Mouse (Mus musculus) liver, adult (tissue): ENCODE data around the gene Nutm1.

Source experiments
- GATA4 ChIP-seq: IDR thresholded peaks from 2 replicates; pipeline ENCODE4 v1.6.1; 2014; ENCODE audit warnings: mild to moderate bottlenecking, low read length; ENCODE audit not compliant: insufficient replicate concordance

The Nutm1 gene

DNA sequence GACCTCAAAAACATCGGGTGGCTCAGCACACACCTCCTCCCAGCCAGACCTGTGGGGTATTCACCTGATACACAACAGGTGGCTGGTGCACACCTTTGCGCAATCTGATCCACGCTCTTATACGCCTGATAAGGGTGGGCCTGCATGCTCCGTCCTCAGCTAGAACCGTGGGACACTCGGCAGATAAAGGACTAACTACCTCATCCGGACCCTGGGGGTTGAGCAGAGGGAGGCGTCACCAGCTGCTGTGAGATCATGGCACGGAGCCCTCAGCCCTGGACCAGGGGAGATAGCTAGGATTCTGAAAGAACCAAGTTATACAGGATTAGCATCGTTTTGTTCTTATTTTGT is 7.1 kb upstream of the Nutm1 start, which contains the start of gene Gm21985:
Gm21985 (plus strand) TSS at position 73 of the 351 bp plus-strand sequence.
- TF ChIP-seq GATA4 = peak; percentile 57; the same call in 1 of the 2 replicates

DNA sequence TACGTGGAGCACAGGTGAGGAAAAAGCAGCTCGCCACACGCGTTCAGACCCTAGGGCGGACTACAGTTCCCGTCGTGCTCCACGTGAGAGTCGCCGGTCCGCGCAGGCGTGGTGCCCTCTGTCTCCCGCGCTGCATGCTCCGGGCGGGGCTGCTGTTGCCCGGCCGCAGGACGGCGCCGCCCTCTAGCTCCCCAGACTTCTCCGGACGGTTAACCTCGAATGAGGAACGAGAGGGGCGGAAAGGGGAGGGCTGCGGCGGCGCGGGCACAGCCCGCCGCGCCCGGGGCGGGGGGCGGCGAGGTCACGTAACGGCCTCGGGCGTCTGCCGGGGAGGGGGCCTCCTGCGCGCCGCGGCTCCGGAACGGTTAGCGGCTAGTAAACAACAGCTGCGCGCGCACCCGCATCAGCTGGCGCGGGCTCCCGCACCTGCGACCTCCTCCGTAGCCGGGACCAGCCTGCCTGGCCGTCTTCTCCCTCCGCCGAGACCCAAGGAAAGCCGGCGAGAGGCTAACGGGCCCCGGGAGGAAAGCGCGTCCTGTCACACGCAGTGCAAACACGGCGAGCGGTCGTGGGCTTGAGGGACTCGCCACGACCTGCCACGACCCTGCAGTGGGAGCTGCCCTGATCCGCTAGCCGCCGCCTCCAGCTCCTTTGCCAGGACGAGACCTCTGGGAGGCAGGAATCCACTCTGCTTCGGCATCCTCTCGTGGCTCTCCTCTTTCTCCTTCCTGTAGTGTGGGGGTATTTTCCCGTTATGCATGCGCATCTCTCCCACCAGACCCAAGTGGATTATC is 6.6 kb upstream of the Nutm1 start, which contains the start of gene Slc12a6:
Slc12a6 (plus strand) TSS at position 378 of the 794 bp plus-strand sequence.
- no peak; the same call in 1 of the 2 replicates for TF ChIP-seq GATA4

DNA sequence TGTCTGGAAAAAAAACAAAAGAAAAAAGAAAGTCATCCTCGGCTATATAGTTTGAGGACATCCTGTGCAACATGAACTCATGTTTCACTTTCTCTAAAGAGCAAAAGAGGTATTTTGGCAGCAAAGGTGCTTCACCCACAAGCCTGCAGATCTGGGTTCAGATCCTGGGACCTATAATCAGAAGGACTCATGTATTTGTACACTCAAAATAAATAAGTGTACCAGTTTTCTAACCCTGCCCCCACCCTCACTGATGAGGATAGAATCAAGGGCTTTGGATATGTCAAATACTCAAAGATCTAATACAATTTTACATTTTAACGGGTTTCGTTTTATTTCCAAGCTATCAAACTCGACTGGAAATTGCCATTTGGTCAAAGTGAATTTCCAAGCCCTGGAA is 5.3 kb upstream of the Nutm1 start:
- no peak for TF ChIP-seq GATA4

- no peak for TF ChIP-seq GATA4
Measured at GRCm38 (mm10) chr2:112262779-112263295, 3.7 kb upstream of the Nutm1 start.

GRCm38 (mm10) chr2:112261748-112262653 is 2.9 kb upstream of the Nutm1 start, which contains the start of gene Nop10:
Gene Nop10 (plus strand): TSS chr2:112261926.
- peak; percentile 20; the same call in 1 of the 2 replicates for TF ChIP-seq GATA4

- no peak for TF ChIP-seq GATA4
Measured at GRCm38 (mm10) chr2:112254675-112255515, 4.2 kb downstream of the Nutm1 start.

- TF ChIP-seq GATA4 = no peak
Measured at GRCm38 (mm10) chr2:112249780-112250453, 9.2 kb downstream of the Nutm1 start.

DNA sequence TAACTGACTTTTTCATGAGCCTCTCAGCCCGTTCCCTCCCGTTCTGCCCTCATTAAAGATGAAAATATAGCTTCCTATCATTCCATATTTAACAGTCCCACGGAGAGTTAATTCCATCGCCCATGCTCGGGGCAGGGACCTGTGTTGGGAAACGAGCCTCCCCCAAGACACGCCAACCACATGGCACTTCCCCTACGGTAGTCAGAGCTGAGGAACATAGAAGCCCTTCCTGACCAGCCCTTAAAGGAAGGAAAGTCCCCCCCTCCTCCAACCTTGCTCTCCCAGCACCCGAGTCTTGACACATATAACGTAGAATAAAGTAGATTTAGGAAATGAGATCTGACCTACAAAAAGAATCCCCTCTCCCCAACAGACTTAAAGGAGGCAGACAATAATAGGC is 11.8 kb downstream of the Nutm1 start:
- TF ChIP-seq GATA4 = no peak

DNA sequence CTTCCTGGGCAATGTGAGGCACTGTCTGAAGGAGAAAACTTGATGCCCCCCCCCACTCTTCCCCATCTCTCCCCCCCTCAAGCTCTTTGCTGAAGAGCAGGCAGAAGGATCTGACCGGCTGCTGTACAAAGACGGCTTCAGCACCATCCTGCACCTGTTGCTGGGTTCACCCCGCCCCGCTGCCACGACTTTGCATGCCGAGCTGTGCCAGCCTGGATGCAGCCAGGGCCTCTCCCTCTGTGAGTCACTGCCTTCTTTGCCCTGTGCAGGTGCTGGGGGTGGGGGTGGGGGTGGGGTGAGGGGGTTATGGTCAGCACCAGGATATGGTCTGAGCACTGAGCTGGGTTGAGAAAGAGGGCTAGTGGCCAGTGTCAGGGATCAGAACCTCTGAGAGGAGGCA is 12.9 kb downstream of the Nutm1 start:
- TF ChIP-seq GATA4 = no peak

- TF ChIP-seq GATA4 = no peak
Measured at GRCm38 (mm10) chr2:112245307-112245706, 13.8 kb downstream of the Nutm1 start.

DNA sequence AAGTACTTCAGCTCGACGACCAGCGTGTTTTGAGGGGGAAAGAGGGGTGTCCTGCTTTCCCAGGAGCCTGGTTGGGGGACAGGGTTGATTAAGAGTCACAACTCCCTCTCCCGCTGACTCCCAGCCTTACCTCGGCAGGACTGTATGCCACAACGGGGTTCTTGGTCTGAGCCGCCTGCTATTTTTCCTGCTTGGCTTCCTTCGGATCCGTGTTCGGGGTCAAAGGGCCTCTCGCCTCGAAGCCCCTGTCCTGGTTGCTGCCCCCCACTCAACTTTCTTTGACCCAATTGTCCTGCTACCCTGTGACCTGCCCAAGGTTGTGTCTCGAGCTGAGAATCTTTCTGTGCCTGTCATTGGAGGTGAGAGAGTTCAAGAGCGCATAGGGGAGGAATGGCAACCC is 17.3 kb downstream of the Nutm1 start:
- no peak for TF ChIP-seq GATA4

DNA sequence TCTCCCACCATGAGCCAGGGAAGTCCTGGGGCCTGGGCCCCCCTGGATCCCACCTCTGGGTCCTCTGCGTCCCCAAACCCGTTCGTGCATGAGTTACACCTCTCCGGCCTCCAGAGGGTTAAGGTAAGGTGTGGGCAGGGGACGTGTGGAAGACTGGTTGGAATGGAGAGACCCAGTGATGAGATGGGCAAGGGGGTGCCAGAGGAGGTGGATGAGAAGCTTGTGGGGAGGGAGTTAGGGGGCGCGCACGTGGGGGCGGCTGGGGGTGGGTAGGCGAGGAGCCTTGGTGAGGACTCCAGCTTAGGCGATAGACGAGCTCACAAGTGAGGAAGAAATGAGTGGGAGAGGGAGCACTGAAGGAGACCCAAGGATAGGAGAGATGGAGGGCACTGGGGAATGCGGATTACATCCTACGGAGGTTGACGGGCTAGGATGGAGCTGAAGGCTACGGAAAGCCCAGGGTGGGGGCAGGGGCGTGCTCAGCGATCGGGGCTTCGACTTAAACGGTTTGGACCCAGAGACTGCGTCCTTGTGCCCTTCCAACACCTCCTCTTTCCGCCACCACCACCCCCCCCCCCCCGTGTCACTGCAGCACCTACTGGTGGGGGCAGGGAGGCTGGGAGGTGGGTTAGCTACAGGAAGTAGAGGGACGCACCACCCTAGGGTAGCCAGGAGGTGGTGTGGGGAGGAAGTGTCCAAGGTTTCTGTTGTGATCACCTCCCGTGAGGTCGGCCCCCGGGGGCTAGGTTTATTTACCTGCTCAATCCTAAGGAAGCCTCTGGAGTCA is 19.0 kb downstream of the Nutm1 start:
- TF ChIP-seq GATA4 = no peak

DNA sequence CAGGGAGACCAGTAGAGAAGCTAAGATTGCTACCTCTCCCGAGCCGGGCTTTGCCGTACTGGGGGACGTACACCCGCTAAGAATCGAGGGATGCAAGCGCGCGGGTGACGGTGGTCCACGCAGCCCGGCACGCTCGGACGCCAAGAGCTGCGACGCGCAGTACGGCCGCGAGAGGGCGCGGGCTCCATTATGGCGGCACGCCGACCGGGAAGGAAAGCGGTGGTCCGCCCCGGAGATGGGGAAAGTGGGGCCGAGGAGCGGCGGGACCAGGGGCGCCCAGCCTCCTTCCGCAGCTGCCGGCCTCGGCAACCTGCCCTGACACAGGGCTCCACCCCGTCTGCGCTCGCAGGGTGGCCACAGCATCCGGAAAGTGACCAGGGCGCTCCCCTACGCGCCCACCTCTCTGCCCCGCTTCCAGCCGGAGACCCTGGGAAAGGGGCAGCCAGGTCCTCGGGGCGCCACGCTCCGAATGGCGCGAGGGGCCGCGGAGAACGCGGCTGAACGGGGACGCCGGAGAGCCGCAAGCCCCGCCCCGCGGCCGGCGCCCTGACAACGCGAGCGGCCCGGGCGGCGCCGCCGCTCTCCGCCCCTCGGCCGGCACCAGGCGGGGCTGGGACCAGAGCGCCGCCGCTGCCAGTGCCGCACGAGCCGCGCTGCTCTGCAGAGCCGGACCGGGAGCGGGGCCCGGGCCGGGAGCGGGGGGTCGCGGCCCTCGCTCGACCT is 19.7 kb downstream of the Nutm1 start, which contains the start of gene Lpcat4:
Lpcat4 (plus strand) TSS at position 257 of the 723 bp plus-strand sequence.
- TF ChIP-seq GATA4 = no peak
